Mouse (Mus musculus) forebrain, embryonic 13.5 days (tissue): Measurements from ENCODE around the gene Gpc3. TPM values are rescaled to one million over a fixed set of nuclear protein-coding genes. Genes with fewer than 3 reads are reported as not detected.

Source experiments
- ATAC-seq: fragments of 200-750 bp; cut with Nextera tagmentation; 2 replicates; pipeline ENCODE4 v1.8.0; 2017
- H3K27ac ChIP-seq: fragments of 300-500 bp; sonication (generic); 2 replicates; pipeline ENCODE4 v1.5.1; 2015; ENCODE audit warnings: inconsistent platforms, mild to moderate bottlenecking, moderate library complexity
- H3K27me3 ChIP-seq: fragments of 300-500 bp; sonication (generic); 2 replicates; pipeline ENCODE4 v1.6.1; 2015; ENCODE audit warnings: mild to moderate bottlenecking, inconsistent platforms
- H3K36me3 ChIP-seq: fragments of 300-500 bp; sonication (generic); 2 replicates; pipeline ENCODE4 v1.6.1; 2015; ENCODE audit warnings: mild to moderate bottlenecking, inconsistent platforms; ENCODE audit not compliant: poor library complexity, severe bottlenecking
- H3K4me1 ChIP-seq: fragments of 300-500 bp; sonication (generic); 2 replicates; pipeline ENCODE4 v1.6.1; 2015; ENCODE audit warnings: inconsistent platforms
- H3K4me2 ChIP-seq: fragments of 300-500 bp; sonication (generic); 2 replicates; pipeline ENCODE4 v1.6.1; 2015; ENCODE audit warnings: inconsistent platforms, mild to moderate bottlenecking, moderate library complexity
- H3K4me3 ChIP-seq: fragments of 300-500 bp; sonication (generic); 2 replicates; pipeline ENCODE4 v1.5.1; 2015; ENCODE audit warnings: mild to moderate bottlenecking, inconsistent platforms
- H3K9ac ChIP-seq: fragments of 300-500 bp; sonication (generic); 2 replicates; pipeline ENCODE4 v1.6.1; 2015; ENCODE audit warnings: mild to moderate bottlenecking, inconsistent platforms
- H3K9me3 ChIP-seq: fragments of 300-500 bp; sonication (generic); replicated peaks from 2 replicates; pipeline ENCODE4 v1.6.1; 2016; ENCODE audit warnings: inconsistent platforms
- WGBS: fragments of 180-500 bp; shearing (Covaris S2); methylation state at CpG from one replicate; pipeline ENCODE4 v1.1.7; 2015; 5-methylcytosine and 5-hydroxymethylcytosine counted together
- polyA plus RNA-seq: library from polyadenylated mRNA; unstranded; fragments of >200 nt; fragmentation: Nextera tagmentation; extraction: Ambion mirVana; gene quantifications from 2 replicates; pipeline ENCODE4 v1.2.1, GENCODE M21; 2015

The Gpc3 gene
- polyA plus RNA-seq, 1 experiment from 2014 or later: 33.5 TPM

- H3K9ac ChIP-seq: no peak overlapping the region
- WGBS: 82% methylated on average over 3 of the region's 3 CpGs
Observed at GRCm38 (mm10) chrX:52617813-52618212, 4.1 kb upstream of the Gpc3 start.

GRCm38 (mm10) chrX:52616152-52616551, 2.4 kb upstream of the Gpc3 start:
- Histone ChIP-seq H3K36me3 (no peaks in the 10 kb centered on the region), H3K4me1 (peaks cover 9% of the 10 kb centered on the region; the same call in 1 of the 2 replicates), H3K9ac (no peak overlapping the region), H3K4me2 (no peak overlapping the region), H3K9me3 (no peaks in the 10 kb centered on the region), H3K27ac (no peak overlapping the region), H3K4me3 (no peak overlapping the region), H3K27me3 (peaks cover 8% of the 10 kb centered on the region)
- no peak for ATAC-seq
- WGBS: 64% methylated on average over 5 of the region's 5 CpGs

More at GRCm38 (mm10) chrX:52617813-52618212, 4.1 kb upstream of the Gpc3 start:
- Histone ChIP-seq H3K4me1 (peaks cover 5% of the 10 kb centered on the region; the same call in 1 of the 2 replicates), H3K27me3 (peaks cover 4% of the 10 kb centered on the region), H3K27ac (no peak overlapping the region), H3K36me3 (no peaks in the 10 kb centered on the region), H3K4me3 (no peak overlapping the region), H3K9me3 (no peaks in the 10 kb centered on the region), H3K4me2 (no peak overlapping the region)
- ATAC-seq: no peak

- ATAC-seq: peak; percentile 96
- peaks cover 9% of the 10 kb centered on the region; the same call in 1 of the 2 replicates for H3K4me1 ChIP-seq
- H3K27ac ChIP-seq: no peak overlapping the region
- H3K4me3 ChIP-seq: peak overlapping the region; percentile 44
- peaks cover 13% of the 10 kb centered on the region for H3K27me3 ChIP-seq
- 0 out of 2 replicates have a peak overlapping the region, but pooled peaks have one; percentile 34 for H3K9ac ChIP-seq
- 20% methylated on average over 23 of the region's 23 CpGs for WGBS
- H3K36me3 ChIP-seq: no peaks in the 10 kb centered on the region
- H3K4me2 ChIP-seq: peak overlapping the region; percentile 74
- H3K9me3 ChIP-seq: no peaks in the 10 kb centered on the region
Observed at GRCm38 (mm10) chrX:52614031-52614381, 256 bp upstream of the Gpc3 start.

- Histone ChIP-seq H3K36me3 (no peaks in the 10 kb centered on the region), H3K27ac (no peak overlapping the region), H3K4me1 (peaks cover 9% of the 10 kb centered on the region; the same call in 1 of the 2 replicates), H3K4me3 (peak overlapping the region; percentile 44), H3K4me2 (peak overlapping the region; percentile 74), H3K9me3 (no peaks in the 10 kb centered on the region), H3K27me3 (peaks cover 13% of the 10 kb centered on the region), H3K9ac (peak overlapping the region; percentile 10; the same call in 1 of the 2 replicates)
- WGBS: 9% methylated on average over 12 of the region's 12 CpGs
- ATAC-seq: no peak
Observed at GRCm38 (mm10) chrX:52612806-52613205, 944 bp downstream of the Gpc3 start.

- H3K27me3 ChIP-seq: peaks cover 13% of the 10 kb centered on the region
- no peaks in the 10 kb centered on the region for H3K9me3 ChIP-seq
- no peak for ATAC-seq
- WGBS: 26% methylated on average over 28 of the region's 28 CpGs
- H3K27ac ChIP-seq: no peak overlapping the region
- H3K4me2 ChIP-seq: peak overlapping the region; percentile 74
- H3K36me3 ChIP-seq: no peaks in the 10 kb centered on the region
- peak overlapping the region; percentile 44 for H3K4me3 ChIP-seq
- peak overlapping the region; percentile 10 for H3K9ac ChIP-seq
- peaks cover 9% of the 10 kb centered on the region; the same call in 1 of the 2 replicates for H3K4me1 ChIP-seq
Observed at GRCm38 (mm10) chrX:52611987-52612670, 1.6 kb downstream of the Gpc3 start.

DNA sequence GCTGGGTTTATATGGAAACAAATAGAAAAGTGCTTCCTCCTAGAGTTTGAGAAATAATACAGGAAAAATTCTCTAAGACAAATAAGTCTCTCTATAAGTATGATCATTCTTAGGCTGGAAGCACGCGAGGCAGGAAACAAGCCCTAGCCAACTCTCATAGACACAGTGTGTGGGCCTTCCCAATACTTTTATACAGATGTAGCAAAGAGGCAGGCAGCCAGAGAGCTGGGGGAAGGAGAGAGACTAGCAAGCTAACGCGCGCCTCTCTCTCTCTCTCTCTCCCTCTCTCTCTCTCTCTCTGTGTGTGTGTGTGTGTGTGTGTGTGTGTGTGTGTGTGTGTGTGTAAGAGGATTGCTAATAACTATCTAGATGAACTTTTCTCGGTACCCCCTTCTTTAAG, 2.2 kb downstream of the Gpc3 start:
- Histone ChIP-seq H3K9ac (no peak overlapping the region), H3K4me2 (peak overlapping the region; percentile 74), H3K4me3 (no peak overlapping the region), H3K27ac (no peak overlapping the region), H3K9me3 (no peaks in the 10 kb centered on the region), H3K4me1 (peaks cover 9% of the 10 kb centered on the region; the same call in 1 of the 2 replicates), H3K27me3 (peaks cover 13% of the 10 kb centered on the region), H3K36me3 (no peaks in the 10 kb centered on the region)
- 42% methylated on average over 6 of the region's 6 CpGs for WGBS
- no peak for ATAC-seq

- 74% methylated on average over 4 of the region's 4 CpGs for WGBS
- Histone ChIP-seq H3K9me3 (no peaks in the 10 kb centered on the region), H3K4me2 (no peak overlapping the region), H3K36me3 (no peaks in the 10 kb centered on the region), H3K27me3 (no peaks in the 10 kb centered on the region), H3K4me1 (no peaks in the 10 kb centered on the region), H3K27ac (no peak overlapping the region), H3K4me3 (no peak overlapping the region), H3K9ac (no peak overlapping the region)
- no peak for ATAC-seq
Observed at GRCm38 (mm10) chrX:52603143-52603542, 10.6 kb downstream of the Gpc3 start.

DNA sequence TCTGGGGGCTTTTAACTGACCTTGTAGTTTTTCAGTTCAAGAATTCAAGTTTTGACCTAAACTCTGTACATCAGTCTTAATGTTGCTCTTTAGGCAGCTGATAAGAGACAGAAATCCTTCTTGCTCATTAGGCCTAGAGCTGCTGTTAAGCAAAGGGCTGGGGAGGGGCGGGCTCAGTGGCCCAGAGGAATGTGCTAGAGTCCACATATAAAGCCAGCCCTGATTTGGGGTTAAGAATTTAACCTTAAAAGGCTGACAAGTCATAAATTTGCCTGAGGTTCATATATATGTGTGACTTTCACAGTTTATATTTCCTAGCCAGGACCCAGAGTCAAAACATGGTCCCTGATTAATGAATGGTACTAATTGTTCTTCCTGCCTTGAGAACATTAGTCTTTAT, 14.5 kb downstream of the Gpc3 start:
- Histone ChIP-seq H3K27me3 (no peaks in the 10 kb centered on the region), H3K4me1 (no peaks in the 10 kb centered on the region), H3K9me3 (no peaks in the 10 kb centered on the region), H3K4me2 (no peak overlapping the region), H3K27ac (no peak overlapping the region), H3K4me3 (no peak overlapping the region), H3K9ac (no peak overlapping the region), H3K36me3 (no peaks in the 10 kb centered on the region)
- 79% methylated on average over 1 of the region's 1 CpGs for WGBS
- ATAC-seq: no peak

DNA sequence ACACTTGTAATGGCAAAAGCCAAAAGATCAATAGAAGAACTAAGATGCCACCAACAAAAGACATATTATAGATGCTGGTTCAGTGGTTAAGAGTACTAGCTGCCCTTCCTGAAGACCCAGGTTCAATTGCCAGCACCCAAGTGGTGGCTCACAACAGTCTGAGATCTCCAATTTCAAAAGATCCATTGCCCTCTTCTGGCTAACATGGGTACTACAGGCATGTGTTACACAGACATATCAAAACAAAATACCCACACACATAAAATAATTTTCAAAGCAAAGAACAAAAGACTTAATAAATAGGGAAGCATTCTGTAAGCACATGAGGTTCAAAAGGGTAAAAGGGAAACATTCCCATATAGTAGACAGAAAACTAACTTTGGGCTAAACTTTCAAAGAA, 26.1 kb downstream of the Gpc3 start:
- Histone ChIP-seq H3K4me3 (no peak overlapping the region), H3K36me3 (no peaks in the 10 kb centered on the region), H3K4me2 (no peak overlapping the region), H3K9me3 (no peaks in the 10 kb centered on the region), H3K4me1 (no peaks in the 10 kb centered on the region), H3K27me3 (no peaks in the 10 kb centered on the region), H3K9ac (no peak overlapping the region), H3K27ac (no peak overlapping the region)
- no peak for ATAC-seq

GRCm38 (mm10) chrX:52559995-52560394, 53.8 kb downstream of the Gpc3 start:
- WGBS: 87% methylated on average over 4 of the region's 4 CpGs
- H3K4me1 ChIP-seq: no peaks in the 10 kb centered on the region; the same call in 1 of the 2 replicates
- H3K4me3 ChIP-seq: no peak overlapping the region
- H3K36me3 ChIP-seq: no peaks in the 10 kb centered on the region
- H3K27me3 ChIP-seq: peaks cover 3% of the 10 kb centered on the region; the same call in 1 of the 2 replicates
- no peak overlapping the region for H3K9ac ChIP-seq
- ATAC-seq: no peak
- no peaks in the 10 kb centered on the region for H3K9me3 ChIP-seq
- no peak overlapping the region for H3K4me2 ChIP-seq
- no peak overlapping the region for H3K27ac ChIP-seq

GRCm38 (mm10) chrX:52558526-52558925, 55.2 kb downstream of the Gpc3 start:
- Histone ChIP-seq H3K9me3 (no peaks in the 10 kb centered on the region), H3K9ac (no peak overlapping the region), H3K4me2 (no peak overlapping the region), H3K4me1 (no peaks in the 10 kb centered on the region; the same call in 1 of the 2 replicates), H3K27me3 (peaks cover 3% of the 10 kb centered on the region; the same call in 1 of the 2 replicates), H3K36me3 (no peaks in the 10 kb centered on the region), H3K4me3 (no peak overlapping the region), H3K27ac (no peak overlapping the region)
- 34% methylated on average over 5 of the region's 5 CpGs for WGBS
- no peak for ATAC-seq

DNA sequence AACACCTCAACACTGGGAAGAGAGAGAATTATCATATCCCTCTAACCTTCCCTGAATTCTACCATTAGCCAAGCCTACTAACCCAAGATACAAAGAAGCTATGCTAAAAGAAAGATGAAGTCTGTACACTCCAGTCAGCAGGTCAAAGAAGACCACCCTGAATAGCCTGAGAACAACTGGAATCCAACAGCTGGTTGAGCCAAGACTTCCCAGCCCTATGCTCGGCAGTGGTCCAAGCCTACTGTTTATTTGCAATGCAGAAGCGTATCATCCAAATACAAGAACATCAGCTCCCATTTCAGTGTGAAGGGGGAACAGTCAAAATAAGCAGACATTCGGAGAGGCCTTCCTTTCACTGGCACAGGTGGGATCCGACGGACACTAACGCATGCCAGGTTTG, 56.3 kb downstream of the Gpc3 start:
- ATAC-seq: no peak
- Histone ChIP-seq H3K9ac (no peak overlapping the region), H3K9me3 (no peaks in the 10 kb centered on the region), H3K4me1 (no peaks in the 10 kb centered on the region; the same call in 1 of the 2 replicates), H3K4me3 (no peak overlapping the region), H3K27ac (no peak overlapping the region), H3K36me3 (no peaks in the 10 kb centered on the region), H3K27me3 (peaks cover 3% of the 10 kb centered on the region; the same call in 1 of the 2 replicates), H3K4me2 (no peak overlapping the region)
- WGBS: 86% methylated on average over 6 of the region's 6 CpGs

DNA sequence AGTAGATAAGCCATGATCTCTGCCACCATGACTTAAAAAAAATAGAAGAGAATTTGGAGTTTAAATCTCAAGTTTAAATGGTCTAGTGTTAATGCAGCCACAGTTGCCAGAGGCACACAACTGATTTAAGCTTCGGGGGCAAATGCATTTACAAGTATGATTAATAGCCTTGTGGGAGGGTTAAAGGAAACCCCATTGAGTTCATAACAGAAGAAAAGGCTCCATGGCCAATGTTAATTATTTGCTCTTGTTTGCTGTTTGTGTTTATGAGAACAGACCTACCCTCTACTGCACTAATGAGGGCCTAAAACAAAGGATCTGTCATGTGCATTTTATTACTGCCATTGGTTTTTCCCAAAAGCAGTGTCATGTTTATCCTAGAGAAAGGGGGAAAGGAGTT, 62.5 kb downstream of the Gpc3 start:
- H3K36me3 ChIP-seq: no peaks in the 10 kb centered on the region
- no peaks in the 10 kb centered on the region for H3K4me1 ChIP-seq
- no peak overlapping the region for H3K9ac ChIP-seq
- H3K27me3 ChIP-seq: no peaks in the 10 kb centered on the region
- H3K27ac ChIP-seq: no peak overlapping the region
- WGBS: 45% methylated on average over 1 of the region's 1 CpGs
- H3K4me2 ChIP-seq: no peak overlapping the region
- H3K9me3 ChIP-seq: no peaks in the 10 kb centered on the region
- no peak for ATAC-seq
- no peak overlapping the region for H3K4me3 ChIP-seq
